7 mouse cellular contexts compared by ENCODE assay signal in the genomic region with DNA sequence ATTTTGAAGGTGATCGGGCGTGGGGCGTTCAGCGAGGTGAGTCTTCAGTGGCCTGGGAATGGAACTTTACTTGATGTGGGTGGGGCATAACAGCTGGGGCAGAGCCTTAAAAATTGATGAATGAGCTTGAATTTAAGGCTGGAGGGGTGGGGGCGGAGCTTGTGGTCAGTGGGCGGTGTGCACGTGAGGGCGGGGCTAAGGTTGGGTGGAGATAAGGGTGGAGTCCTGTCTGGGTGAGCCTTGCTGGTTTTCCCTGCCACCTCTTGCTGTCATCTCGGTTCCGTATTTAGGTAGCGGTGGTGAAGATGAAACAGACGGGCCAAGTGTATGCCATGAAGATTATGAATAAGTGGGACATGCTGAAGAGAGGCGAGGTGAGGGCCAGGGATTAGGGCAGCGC. TPM values are rescaled to one million over a fixed set of nuclear protein-coding genes. Genes with fewer than 3 reads are reported as not detected.
DNase-seq lines count a peak whose midpoint lies in the region; ATAC-seq and TF ChIP-seq lines count a peak whose summit lies in the region.

No protein-coding gene starts in this region.

- WGBS in heart, embryonic 11.5 days (ENCODE audit: insufficient replicate concordance): 8% methylated on average over 14 of the region's 14 CpGs
- 11% methylated on average over 14 of the region's 14 CpGs for WGBS in neural tube, embryonic 13.5 days

- H3K4me3 ChIP-seq in E14TG2a.4 (replicated peaks; ENCODE audit: low read length): peak overlapping the region; percentile 48
- H3K4me3 ChIP-seq in heart, embryonic 11.5 days (ENCODE audit: low read depth, low read length): peak overlapping the region; percentile 15; the same call in 1 of the 2 replicates
- no peak overlapping the region for H3K4me3 ChIP-seq in neural tube, embryonic 13.5 days

- no peak overlapping the region for H3K27ac ChIP-seq in heart, embryonic 11.5 days (ENCODE audit: low read depth, low read length)
- H3K27ac ChIP-seq in neural tube, embryonic 13.5 days (replicated peaks): no peak overlapping the region

- H3K4me2 ChIP-seq in heart, embryonic 11.5 days: peak overlapping the region; percentile 50
- H3K4me2 ChIP-seq in neural tube, embryonic 13.5 days: peak overlapping the region; percentile 9; the same call in 1 of the 2 replicates

- H3K36me3 ChIP-seq in E14TG2a.4 (ENCODE audit: insufficient read depth, low read length): peaks cover 66% of the 10 kb centered on the region
- peaks cover 22% of the 10 kb centered on the region for H3K36me3 ChIP-seq in heart, embryonic 11.5 days (ENCODE audit: control insufficient read depth, insufficient read depth, low read length)
- peaks cover 73% of the 10 kb centered on the region for H3K36me3 ChIP-seq in neural tube, embryonic 13.5 days

- H3K27me3 ChIP-seq in E14TG2a.4 (ENCODE audit: insufficient read depth, low read length): peaks cover 6% of the 10 kb centered on the region
- H3K27me3 ChIP-seq in heart, embryonic 11.5 days (ENCODE audit: control insufficient read depth, insufficient read depth, low read length): peaks cover 2% of the 10 kb centered on the region; the same call in 1 of the 2 replicates
- peaks cover 19% of the 10 kb centered on the region for H3K27me3 ChIP-seq in neural tube, embryonic 13.5 days

- DNase-seq in ZHBTc4 (ENCODE audit: low read depth, low spot score): peak; percentile 76
- DNase-seq in liver: peak; percentile 90
- DNase-seq in ovary, postnatal 10 days (ENCODE audit: low spot score): no peak
- no peak for DNase-seq in frontal cortex, adult 2 months (ENCODE audit: extremely low spot score in 1 of 2, low spot score in 1 of 2)

- TF ChIP-seq CTCF in E14TG2a.4 (conservative IDR thresholded peaks at IDR 0.05; ENCODE audit: low read length): no peak

- no peak overlapping the region for H3K9ac ChIP-seq in heart, embryonic 11.5 days (ENCODE audit: low read depth, low read length)
- no peak overlapping the region for H3K9ac ChIP-seq in neural tube, embryonic 13.5 days

- no peaks in the 10 kb centered on the region for H3K9me3 ChIP-seq in E14TG2a.4 (ENCODE audit: low read length)
- H3K9me3 ChIP-seq in heart, embryonic 11.5 days (replicated peaks; ENCODE audit: control insufficient read depth, low read length): no peaks in the 10 kb centered on the region
- no peaks in the 10 kb centered on the region for H3K9me3 ChIP-seq in neural tube, embryonic 13.5 days

- peak; percentile 45; the same call in 1 of the 2 replicates for ATAC-seq in heart, embryonic 11.5 days (replicated peaks; ENCODE audit: insufficient number of reproducible peaks, low FRiP score, low TSS enrichment)
- ATAC-seq in neural tube, embryonic 13.5 days (ENCODE audit: low read depth): no peak

- peaks cover 89% of the 10 kb centered on the region for H3K4me1 ChIP-seq in E14TG2a.4 (replicated peaks; ENCODE audit: low read depth, low read length)
- peaks cover 53% of the 10 kb centered on the region for H3K4me1 ChIP-seq in heart, embryonic 11.5 days (ENCODE audit: control insufficient read depth, insufficient read depth, low read length)
- peaks cover 38% of the 10 kb centered on the region for H3K4me1 ChIP-seq in neural tube, embryonic 13.5 days (replicated peaks)

RNA-seq across cellular contexts. Expression of gene Dmpk, which starts 2.4 kb away (rescaled TPM):
- 17.0 and 17.7 TPM in 2 replicates for polyA plus RNA-seq in heart, embryonic 11.5 days (2014; fragmentation: Nextera tagmentation; extraction: Ambion mirVana)
- polyA plus RNA-seq in neural tube, embryonic 13.5 days (2015; fragmentation: Nextera tagmentation; extraction: Ambion mirVana): 10.5 and 10.7 TPM in 2 replicates
- 50.3 and 59.6 TPM in 2 replicates for polyA plus RNA-seq in frontal cortex, adult 2 months (2012; rRNA removed)

RNA-seq across cellular contexts. Expression of gene Six5, which starts 8.4 kb away (rescaled TPM):
- polyA plus RNA-seq in heart, embryonic 11.5 days (2014; fragmentation: Nextera tagmentation; extraction: Ambion mirVana): 6.6 and 6.9 TPM in 2 replicates
- 2.5 and 3.2 TPM in 2 replicates for polyA plus RNA-seq in neural tube, embryonic 13.5 days (2015; fragmentation: Nextera tagmentation; extraction: Ambion mirVana)
- polyA plus RNA-seq in frontal cortex, adult 2 months (2012; rRNA removed): 5.4 and 5.7 TPM in 2 replicates

RNA-seq across cellular contexts. Expression of gene Dmwd, which starts 10.0 kb away (rescaled TPM):
- polyA plus RNA-seq in heart, embryonic 11.5 days (2014; fragmentation: Nextera tagmentation; extraction: Ambion mirVana): 15.2 and 16.2 TPM in 2 replicates
- polyA plus RNA-seq in neural tube, embryonic 13.5 days (2015; fragmentation: Nextera tagmentation; extraction: Ambion mirVana): 25.1 and 26.0 TPM in 2 replicates
- polyA plus RNA-seq in frontal cortex, adult 2 months (2012; rRNA removed): 174 and 178 TPM in 2 replicates

RNA-seq across cellular contexts. Expression of gene Rsph6a, which starts 31.6 kb away (rescaled TPM):
- not detected in 2 replicates for polyA plus RNA-seq in heart, embryonic 11.5 days (2014; fragmentation: Nextera tagmentation; extraction: Ambion mirVana)
- not detected in 2 replicates for polyA plus RNA-seq in neural tube, embryonic 13.5 days (2015; fragmentation: Nextera tagmentation; extraction: Ambion mirVana)
- polyA plus RNA-seq in frontal cortex, adult 2 months (2012; rRNA removed): 0.14 and 0.17 TPM in 2 replicates

RNA-seq across cellular contexts. Expression of gene Gm4969, which starts 32.1 kb away (rescaled TPM):
- 2.2 and 2.7 TPM in 2 replicates for polyA plus RNA-seq in heart, embryonic 11.5 days (2014; fragmentation: Nextera tagmentation; extraction: Ambion mirVana)
- 2.1 and 2.3 TPM in 2 replicates for polyA plus RNA-seq in neural tube, embryonic 13.5 days (2015; fragmentation: Nextera tagmentation; extraction: Ambion mirVana)
- 1.1 and 1.4 TPM in 2 replicates for polyA plus RNA-seq in frontal cortex, adult 2 months (2012; rRNA removed)

Comparison
In these comparisons a context has a peak if more than half of its experiments do, and no peak if none do; other contexts are left out.
1. DNase-seq: peak in ZHBTc4 (single experiment) and liver (single experiment); none in ovary, postnatal 10 days (single experiment) and frontal cortex, adult 2 months (0 of 2).